Mouse (Mus musculus) heart, adult 2 months (tissue): Measurements from ENCODE around the gene Bcl2l2. TPM values are rescaled to one million over a fixed set of nuclear protein-coding genes. Genes with fewer than 3 reads are reported as not detected.

Source experiments
- DNase-seq, 2 experiments: peaks; one replicate each; pipeline ENCODE4 v3.0.0; 2021
- H3K27ac ChIP-seq: fragments of 200-600 bp; 2 replicates; pipeline ENCODE4 v1.8.1; 2022
- H3K27me3 ChIP-seq: fragments of 200-500 bp; 2 replicates; pipeline ENCODE4 v1.6.1; 2012; ENCODE audit warnings: mild to moderate bottlenecking, low read length, inconsistent platforms, mixed read lengths; ENCODE audit not compliant: control insufficient read depth, insufficient read depth
- H3K36me3 ChIP-seq: fragments of 200-500 bp; 2 replicates; pipeline ENCODE4 v1.6.1; 2012; ENCODE audit warnings: low read length, inconsistent platforms; ENCODE audit not compliant: control insufficient read depth, insufficient read depth
- H3K4me1 ChIP-seq: fragments of 200-500 bp; 2 replicates; pipeline ENCODE4 v1.6.1; 2011; ENCODE audit warnings: low read length; ENCODE audit not compliant: control insufficient read depth, insufficient read depth
- H3K4me3 ChIP-seq: fragments of 200-600 bp; 2 replicates; pipeline ENCODE4 v1.8.1; 2022
- H3K79me2 ChIP-seq: fragments of 200-500 bp; replicated peaks from 2 replicates; pipeline ENCODE4 v1.6.1; 2012; ENCODE audit warnings: mild to moderate bottlenecking, inconsistent platforms, low read length, moderate library complexity, mixed read lengths; ENCODE audit not compliant: control insufficient read depth, insufficient read depth
- H3K9ac ChIP-seq: fragments of 200-500 bp; 2 replicates; pipeline ENCODE4 v1.6.1; 2012; ENCODE audit warnings: low read depth, mild to moderate bottlenecking, control low read depth, inconsistent platforms, low read length, mixed read lengths
- CTCF ChIP-seq: fragments of 200-600 bp; IDR thresholded peaks from 2 replicates; pipeline ENCODE4 v1.8.1; 2022; ENCODE audit warnings: antibody characterized with exemption, mild to moderate bottlenecking, moderate library complexity
- EP300 ChIP-seq: fragments of 200-500 bp; IDR thresholded peaks from 2 replicates; pipeline ENCODE4 v1.6.1; 2011; ENCODE audit warnings: low read depth, low read length, control low read depth; ENCODE audit not compliant: insufficient read depth
- POLR2A ChIP-seq: fragments of 200-500 bp; IDR thresholded peaks from 2 replicates; pipeline ENCODE4 v1.6.1; 2011; ENCODE audit warnings: mild to moderate bottlenecking, low read depth, low read length, control low read depth; ENCODE audit not compliant: insufficient read depth
- WGBS: fragments of 180-500 bp; shearing (Covaris S2); methylation state at CpG from one replicate; pipeline ENCODE4 v1.1.7; 2018; 5-methylcytosine and 5-hydroxymethylcytosine counted together
- intact Hi-C: fragments of 180-260 bp; cut with DNase I; formaldehyde crosslinking; loops from one replicate; pipeline ENCODE4 v1.15.1; 2025
- polyA plus RNA-seq: library from polyadenylated mRNA; depleted of rRNA; stranded (reverse); fragments of >200 nt; gene quantifications from 2 replicates; pipeline ENCODE4 v1.2.3, GENCODE M21; 2012
- total RNA-seq, 2 experiments: library from RNA; stranded (reverse); gene quantifications; 2 replicates each; pipeline ENCODE4 v1.2.3; 2021

The Bcl2l2 gene
- total and polyA plus RNA-seq, 3 experiments: 29.2 to 45.0 (median 42.4) TPM

GRCm38 (mm10) chr14:54925349-54926342 lies 42.5 kb downstream of the Bcl2l2 start, which contains the start of gene Efs:
Efs (minus strand) TSS chr14:54926126.
- DNase-seq: peak; percentile 74 to 76
- Histone ChIP-seq H3K4me1 (no peaks in the 10 kb centered on the region; the same call in 1 of the 2 replicates), H3K4me3 (peak within 1 kb of the TSS; percentile 34), H3K36me3 (no peaks in the 10 kb centered on the region), H3K27ac (peak within 1 kb of the TSS; percentile 58), H3K79me2 (no peaks in the 10 kb centered on the region), H3K27me3 (peaks cover 8% of the 10 kb centered on the region), H3K9ac (peak within 1 kb of the TSS; percentile 66)
- intact Hi-C loops: no loop called here
- WGBS: 8% methylated on average over 57 of the region's 57 CpGs
- TF ChIP-seq POLR2A (0 out of 2 replicates have a peak, but pooled peaks have one; percentile 42), EP300 (no peak)

- TF ChIP-seq POLR2A (no peak), CTCF (no peak), EP300 (no peak)
- H3K79me2 ChIP-seq: no peaks in the 10 kb centered on the region
- peak overlapping the region; percentile 34 for H3K4me3 ChIP-seq
- H3K4me1 ChIP-seq: no peaks in the 10 kb centered on the region; the same call in 1 of the 2 replicates
- H3K36me3 ChIP-seq: no peaks in the 10 kb centered on the region
- peak overlapping the region; percentile 58 for H3K27ac ChIP-seq
- H3K27me3 ChIP-seq: peaks cover 8% of the 10 kb centered on the region
- intact Hi-C loops: no loop called here
- WGBS: 2% methylated on average over 54 of the region's 58 CpGs
- peak overlapping the region; percentile 66 for H3K9ac ChIP-seq
- DNase-seq: peak; percentile 72 to 74
Observed at GRCm38 (mm10) chr14:54926401-54927158, 43.4 kb downstream of the Bcl2l2 start.

GRCm38 (mm10) chr14:54927296-54927695 lies 44.1 kb downstream of the Bcl2l2 start:
- Histone ChIP-seq H3K36me3 (no peaks in the 10 kb centered on the region), H3K4me1 (no peaks in the 10 kb centered on the region; the same call in 1 of the 2 replicates), H3K27me3 (peaks cover 8% of the 10 kb centered on the region), H3K9ac (no peak overlapping the region), H3K79me2 (no peaks in the 10 kb centered on the region), H3K4me3 (no peak overlapping the region), H3K27ac (peak overlapping the region; percentile 58; the same call in 1 of the 2 replicates)
- no peak for TF ChIP-seq CTCF
- TF ChIP-seq POLR2A: no peak
- intact Hi-C loops: no loop called here
- no peak for DNase-seq
- 54% methylated on average over 7 of the region's 7 CpGs for WGBS

- no peak overlapping the region for H3K27ac ChIP-seq
- peaks cover 8% of the 10 kb centered on the region for H3K27me3 ChIP-seq
- DNase-seq: no peak
- no peak overlapping the region for H3K9ac ChIP-seq
- H3K4me1 ChIP-seq: no peaks in the 10 kb centered on the region
- intact Hi-C loops: no loop called here
- 47% methylated on average over 5 of the region's 5 CpGs for WGBS
- H3K4me3 ChIP-seq: no peak overlapping the region
- H3K36me3 ChIP-seq: no peaks in the 10 kb centered on the region
- TF ChIP-seq EP300 (no peak), CTCF (no peak), POLR2A (no peak)
- no peaks in the 10 kb centered on the region for H3K79me2 ChIP-seq
Observed at GRCm38 (mm10) chr14:54929801-54930200, 46.6 kb downstream of the Bcl2l2 start.

GRCm38 (mm10) chr14:54930431-54930830 lies 47.3 kb downstream of the Bcl2l2 start:
- no peak for TF ChIP-seq POLR2A
- no peak for TF ChIP-seq EP300
- no peak for TF ChIP-seq CTCF
- DNase-seq: no peak
- peaks cover 8% of the 10 kb centered on the region for H3K27me3 ChIP-seq
- H3K36me3 ChIP-seq: no peaks in the 10 kb centered on the region
- no peak overlapping the region for H3K4me3 ChIP-seq
- H3K79me2 ChIP-seq: no peaks in the 10 kb centered on the region
- 25% methylated on average over 2 of the region's 2 CpGs for WGBS
- H3K9ac ChIP-seq: no peak overlapping the region
- H3K27ac ChIP-seq: no peak overlapping the region
- intact Hi-C loops: no loop called here
- no peaks in the 10 kb centered on the region for H3K4me1 ChIP-seq
